Mouse (Mus musculus): ENCODE measurements around the gene Trip11. TPM values are rescaled to one million over a fixed set of nuclear protein-coding genes. Genes with fewer than 3 reads are reported as not detected.

Gene Trip11
- polyA plus RNA-seq, 1 experiment from 2014 or later: 16.0 TPM

DNA sequence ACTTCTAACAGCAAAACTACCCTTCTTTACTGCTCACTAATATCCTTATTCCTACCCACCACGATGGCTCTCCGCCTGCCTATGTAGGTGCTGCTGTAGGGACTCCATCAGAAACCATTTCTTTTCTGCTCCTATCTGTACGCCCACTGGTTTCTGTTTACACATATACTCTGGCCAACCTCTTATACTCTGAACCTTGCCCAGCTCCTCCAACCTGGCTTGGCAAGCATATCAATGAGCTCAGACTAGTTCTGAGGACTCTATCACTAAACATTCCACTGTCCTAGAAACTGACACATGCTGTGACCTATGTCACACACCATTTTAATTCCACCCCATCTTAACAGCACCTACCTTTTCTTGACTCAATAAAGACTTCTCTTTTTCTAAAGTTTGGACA lies 23.7 kb downstream of the Trip11 start:
- 97% methylated on average over 3 of the region's 3 CpGs for WGBS
- no peak overlapping the region for H3K27ac ChIP-seq (replicated peaks)
- H3K4me1 ChIP-seq: no peaks in the 10 kb centered on the region
- no peak overlapping the region for H3K4me3 ChIP-seq
- no peaks in the 10 kb centered on the region for H3K9me3 ChIP-seq (replicated peaks)
- no peaks in the 10 kb centered on the region for H3K27me3 ChIP-seq (ENCODE audit: low read depth, poor library complexity, severe bottlenecking)
- no peak for DNase-seq (ENCODE audit: low spot score)
- H3K36me3 ChIP-seq: peaks cover 78% of the 10 kb centered on the region

DNA sequence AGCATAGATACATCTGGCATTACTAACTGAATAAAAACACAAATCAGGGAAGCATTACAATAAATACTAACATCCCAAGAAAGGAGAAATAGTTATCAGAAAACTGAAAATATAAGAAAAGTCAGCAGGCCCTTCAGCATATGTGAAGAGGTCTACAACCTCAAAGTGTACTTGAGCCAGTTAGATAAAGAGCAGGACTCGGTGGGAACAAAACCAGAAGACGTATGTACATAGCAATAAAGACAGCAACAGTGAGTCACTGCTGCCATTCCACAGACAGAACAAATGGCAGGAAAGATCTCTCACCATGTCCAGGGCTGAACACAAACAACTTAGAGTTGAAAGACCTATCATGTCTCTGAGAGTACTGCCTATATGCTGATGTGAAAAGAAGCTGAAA lies 24.8 kb downstream of the Trip11 start:
- no peak overlapping the region for H3K27ac ChIP-seq (replicated peaks)
- 94% methylated on average over 2 of the region's 2 CpGs for WGBS

DNA sequence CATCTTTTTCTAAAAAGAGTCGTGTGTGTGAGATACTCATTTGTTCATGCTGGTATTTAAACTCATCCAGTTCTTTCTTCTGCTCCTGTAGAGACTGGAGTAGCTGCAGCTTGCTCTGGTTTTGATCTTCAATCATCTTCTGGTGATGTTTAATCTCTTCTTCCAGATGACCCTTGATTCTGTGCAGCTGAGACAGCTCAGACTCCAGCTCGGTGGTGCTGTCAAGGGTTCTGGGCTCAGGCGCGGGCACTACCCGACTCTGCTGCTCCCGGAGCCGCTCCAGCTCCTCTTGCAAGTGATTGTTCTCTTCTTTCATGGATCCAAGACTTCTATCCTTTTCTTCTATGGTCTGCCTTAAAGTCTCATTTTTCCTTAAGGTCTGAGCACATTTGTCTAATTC lies 28.1 kb downstream of the Trip11 start:
- Histone ChIP-seq H3K27me3 (ENCODE audit: low read depth, poor library complexity, severe bottlenecking) (no peaks in the 10 kb centered on the region), H3K27ac (replicated peaks) (no peak overlapping the region), H3K4me3 (no peak overlapping the region), H3K36me3 (peaks cover 75% of the 10 kb centered on the region), H3K9me3 (replicated peaks) (no peaks in the 10 kb centered on the region), H3K4me1 (no peaks in the 10 kb centered on the region)
- 96% methylated on average over 7 of the region's 7 CpGs for WGBS
- no peak for DNase-seq (ENCODE audit: low spot score)

More for the DNA sequence above, 24.8 kb downstream of the Trip11 start:
- Histone ChIP-seq H3K4me1 (no peaks in the 10 kb centered on the region), H3K9me3 (replicated peaks) (no peaks in the 10 kb centered on the region), H3K4me3 (no peak overlapping the region), H3K27me3 (ENCODE audit: low read depth, poor library complexity, severe bottlenecking) (no peaks in the 10 kb centered on the region), H3K36me3 (peaks cover 79% of the 10 kb centered on the region)
- no peak for DNase-seq (ENCODE audit: low spot score)

DNA sequence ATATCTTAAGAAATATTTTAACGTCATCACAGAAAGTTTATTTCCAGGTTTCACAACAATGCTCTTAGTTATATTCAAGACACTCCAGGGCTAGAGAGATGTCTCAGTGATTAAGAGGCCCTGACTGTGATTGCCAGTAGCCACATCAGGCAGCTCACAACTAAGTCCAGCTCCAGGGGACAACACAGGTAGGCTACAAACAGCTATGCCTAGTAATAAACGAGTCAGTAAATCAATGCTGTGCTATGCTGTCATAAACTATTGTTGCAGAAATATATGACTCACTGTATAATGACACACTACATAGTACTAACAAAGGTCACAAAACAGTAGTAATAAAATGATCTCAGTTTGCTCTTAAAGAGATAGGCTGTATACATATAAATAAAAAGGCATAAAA lies 36.7 kb downstream of the Trip11 start:
- Histone ChIP-seq H3K27me3 (ENCODE audit: low read depth, poor library complexity, severe bottlenecking) (no peaks in the 10 kb centered on the region), H3K4me1 (no peaks in the 10 kb centered on the region), H3K9me3 (replicated peaks) (no peaks in the 10 kb centered on the region), H3K36me3 (peaks cover 67% of the 10 kb centered on the region), H3K27ac (replicated peaks) (no peak overlapping the region), H3K4me3 (no peak overlapping the region)
- no peak for DNase-seq (ENCODE audit: low spot score)
- WGBS: 90% methylated on average over 2 of the region's 2 CpGs

DNA sequence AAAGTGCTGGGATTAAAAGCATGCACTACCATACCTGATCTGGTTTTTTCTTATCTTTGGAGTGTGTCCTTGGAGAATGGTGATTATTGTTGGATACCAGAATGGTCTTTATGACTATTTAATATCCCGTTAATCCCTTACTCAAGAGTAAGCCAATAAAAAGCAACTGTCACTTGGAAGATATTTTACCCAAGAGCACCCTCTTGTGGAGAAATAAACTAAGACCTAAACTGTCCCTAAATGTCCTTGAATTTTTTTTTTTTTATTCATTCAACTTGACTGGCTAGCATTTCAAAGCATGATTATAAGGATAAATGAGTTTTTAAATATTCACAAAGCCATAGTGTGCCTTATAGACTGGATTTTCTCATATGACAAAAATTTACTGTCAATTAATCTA lies 38.0 kb downstream of the Trip11 start:
- Histone ChIP-seq H3K4me1 (no peaks in the 10 kb centered on the region), H3K27me3 (ENCODE audit: low read depth, poor library complexity, severe bottlenecking) (no peaks in the 10 kb centered on the region), H3K27ac (replicated peaks) (no peak overlapping the region), H3K36me3 (peaks cover 69% of the 10 kb centered on the region), H3K9me3 (replicated peaks) (no peaks in the 10 kb centered on the region), H3K4me3 (no peak overlapping the region)
- 83% methylated on average over 1 of the region's 1 CpGs for WGBS
- no peak for DNase-seq (ENCODE audit: low spot score)

DNA sequence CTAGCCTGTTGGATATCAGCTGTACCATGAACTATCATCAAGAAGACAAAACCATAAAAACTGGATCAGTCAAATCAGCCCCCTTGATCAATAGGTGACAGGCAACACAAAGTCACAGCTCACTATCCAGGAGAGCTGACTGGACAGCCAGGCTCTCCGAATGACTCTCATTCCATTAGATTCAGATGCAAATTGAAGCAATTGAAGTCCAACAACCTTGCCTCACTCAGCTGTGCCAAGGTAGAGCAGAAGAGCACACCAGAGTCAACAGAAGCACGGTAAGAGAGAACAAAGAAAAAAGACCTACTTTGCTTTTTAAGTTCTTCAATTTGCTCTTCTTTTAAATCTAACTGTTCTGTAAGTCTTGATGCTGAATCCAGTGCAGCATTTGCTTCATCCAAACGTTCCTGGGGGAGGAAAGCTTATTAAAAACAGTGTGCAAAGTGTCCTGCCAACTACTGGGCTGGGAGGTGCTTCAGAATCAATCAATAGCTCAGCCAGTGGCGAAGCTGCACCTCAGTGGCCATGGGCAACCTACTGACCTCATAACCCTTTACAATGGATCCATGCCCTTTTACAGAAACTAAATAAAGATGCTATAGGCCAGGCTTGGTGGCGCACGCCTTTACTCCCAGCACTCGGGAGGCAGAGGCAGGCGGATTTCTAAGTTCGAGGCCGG lies 50.6 kb downstream of the Trip11 start:
- 89% methylated on average over 10 of the region's 10 CpGs for WGBS
- no peak for DNase-seq (ENCODE audit: low spot score)
- peaks cover 49% of the 10 kb centered on the region for H3K36me3 ChIP-seq

DNA sequence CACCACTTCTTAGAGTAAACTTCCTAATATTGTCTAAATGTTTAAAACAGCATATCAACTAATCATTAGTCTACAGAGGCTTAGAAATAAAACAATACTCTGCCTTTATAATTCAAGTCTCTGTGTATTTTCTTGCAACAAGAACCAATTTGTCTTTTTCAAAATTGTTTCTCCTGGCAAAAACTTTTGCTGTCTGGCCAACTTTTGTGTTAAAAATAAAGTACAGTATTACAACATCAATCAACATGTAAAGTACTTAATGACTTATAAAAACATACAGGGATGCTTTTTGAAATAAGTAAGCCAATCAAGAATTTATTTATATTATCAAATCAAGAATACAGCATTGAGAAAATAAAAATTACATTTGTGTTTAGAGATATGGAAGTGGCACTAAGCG lies 52.8 kb downstream of the Trip11 start:
- 91% methylated on average over 1 of the region's 1 CpGs for WGBS
- Histone ChIP-seq H3K9me3 (replicated peaks) (no peaks in the 10 kb centered on the region), H3K4me3 (no peak overlapping the region), H3K27ac (replicated peaks) (no peak overlapping the region), H3K27me3 (ENCODE audit: low read depth, poor library complexity, severe bottlenecking) (no peaks in the 10 kb centered on the region), H3K36me3 (peaks cover 31% of the 10 kb centered on the region), H3K4me1 (no peaks in the 10 kb centered on the region)
- no peak for DNase-seq (ENCODE audit: low spot score)

More for the DNA sequence above, 50.6 kb downstream of the Trip11 start:
- no peaks in the 10 kb centered on the region for H3K4me1 ChIP-seq
- H3K27me3 ChIP-seq (ENCODE audit: low read depth, poor library complexity, severe bottlenecking): no peaks in the 10 kb centered on the region
- no peaks in the 10 kb centered on the region for H3K9me3 ChIP-seq (replicated peaks)
- H3K27ac ChIP-seq (replicated peaks): no peak overlapping the region
- no peak overlapping the region for H3K4me3 ChIP-seq

DNA sequence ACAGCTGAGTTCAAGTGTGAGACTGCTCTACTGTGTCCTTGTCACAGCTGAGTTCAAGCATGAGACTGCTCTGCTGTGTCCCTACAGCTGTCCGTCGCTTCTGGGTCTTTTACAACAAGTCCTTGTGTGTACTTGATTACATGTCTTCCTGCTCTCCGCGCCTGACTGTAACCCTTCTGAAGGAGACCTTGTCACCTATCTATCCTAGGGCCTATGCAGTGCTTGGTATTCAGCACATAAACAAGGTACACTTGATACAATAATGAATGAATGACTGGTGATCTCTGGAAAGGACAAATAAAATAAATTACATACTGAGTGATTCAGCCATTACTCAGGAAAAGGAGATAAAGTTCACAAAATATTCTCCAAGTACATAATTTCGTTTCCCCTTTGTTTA lies 55.1 kb downstream of the Trip11 start:
- DNase-seq (ENCODE audit: low spot score): no peak
- Histone ChIP-seq H3K27me3 (ENCODE audit: low read depth, poor library complexity, severe bottlenecking) (no peaks in the 10 kb centered on the region), H3K36me3 (peaks cover 32% of the 10 kb centered on the region), H3K4me1 (no peaks in the 10 kb centered on the region), H3K4me3 (no peak overlapping the region), H3K27ac (replicated peaks) (no peak overlapping the region), H3K9me3 (replicated peaks) (no peaks in the 10 kb centered on the region)
- 94% methylated on average over 5 of the region's 5 CpGs for WGBS

DNA sequence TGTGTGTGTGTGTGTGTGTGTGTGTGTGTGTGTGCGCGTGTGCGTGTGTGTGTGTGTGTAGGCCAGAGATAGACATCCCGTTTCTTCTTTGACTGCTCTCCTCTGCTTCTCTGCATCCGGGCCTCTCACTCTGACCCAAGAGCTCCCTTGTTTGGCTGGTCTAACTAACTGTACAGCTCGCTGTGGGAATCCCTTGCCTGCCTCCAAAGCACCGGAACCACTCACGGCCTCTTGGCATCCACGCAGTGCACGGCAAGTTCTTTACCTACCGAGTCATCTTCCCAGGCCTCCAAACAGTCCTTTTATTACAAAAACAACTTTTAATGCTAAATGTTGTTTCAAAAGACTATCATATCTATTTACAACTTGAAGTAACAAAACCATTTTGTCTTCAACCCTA lies 58.7 kb downstream of the Trip11 start:
- Histone ChIP-seq H3K27ac (replicated peaks) (no peak overlapping the region), H3K27me3 (ENCODE audit: low read depth, poor library complexity, severe bottlenecking) (no peaks in the 10 kb centered on the region), H3K36me3 (peaks cover 11% of the 10 kb centered on the region), H3K4me1 (no peaks in the 10 kb centered on the region), H3K4me3 (no peak overlapping the region), H3K9me3 (replicated peaks) (no peaks in the 10 kb centered on the region)
- WGBS: 89% methylated on average over 11 of the region's 11 CpGs
- no peak for DNase-seq (ENCODE audit: low spot score)

DNA sequence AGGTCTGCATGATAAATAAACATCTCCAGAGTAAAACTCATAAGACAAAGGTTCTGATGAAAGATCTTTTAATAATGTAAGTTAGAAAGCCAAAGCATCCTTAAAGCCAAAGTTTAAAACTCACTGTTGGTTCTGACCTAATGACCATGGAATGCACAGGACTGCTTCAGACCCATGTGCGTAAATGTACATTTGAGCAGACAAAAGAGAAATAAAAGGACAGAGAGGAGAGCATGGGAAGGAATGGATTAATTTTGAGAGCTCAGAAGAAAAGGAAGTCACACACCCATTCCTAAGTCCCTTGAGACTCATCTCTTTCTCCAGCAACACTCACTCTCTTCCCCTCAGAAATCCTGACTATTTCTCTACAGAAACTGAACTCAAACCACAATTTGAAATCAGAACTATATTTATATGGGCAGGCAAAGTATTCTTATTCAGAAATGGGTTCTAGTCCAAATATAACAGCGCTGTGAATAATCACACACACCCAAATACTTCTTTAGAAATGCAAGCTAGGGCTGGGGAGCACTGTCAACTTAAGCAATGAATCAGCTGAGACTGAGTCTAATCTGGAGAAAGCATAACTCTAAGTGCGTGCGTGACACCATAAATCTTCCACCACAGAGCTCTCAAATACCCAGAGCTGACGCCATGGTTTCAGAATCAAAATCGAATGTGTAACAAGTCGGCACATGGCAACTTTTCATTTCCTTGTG lies 61.1 kb downstream of the Trip11 start:
- H3K27ac ChIP-seq (replicated peaks): no peak overlapping the region
- WGBS: 95% methylated on average over 7 of the region's 7 CpGs
- no peaks in the 10 kb centered on the region for H3K27me3 ChIP-seq (ENCODE audit: low read depth, poor library complexity, severe bottlenecking)
- no peaks in the 10 kb centered on the region for H3K4me1 ChIP-seq
- H3K36me3 ChIP-seq: peaks cover 11% of the 10 kb centered on the region
- no peak for DNase-seq (ENCODE audit: low spot score)
- no peaks in the 10 kb centered on the region for H3K9me3 ChIP-seq (replicated peaks)
- H3K4me3 ChIP-seq: no peak overlapping the region

DNA sequence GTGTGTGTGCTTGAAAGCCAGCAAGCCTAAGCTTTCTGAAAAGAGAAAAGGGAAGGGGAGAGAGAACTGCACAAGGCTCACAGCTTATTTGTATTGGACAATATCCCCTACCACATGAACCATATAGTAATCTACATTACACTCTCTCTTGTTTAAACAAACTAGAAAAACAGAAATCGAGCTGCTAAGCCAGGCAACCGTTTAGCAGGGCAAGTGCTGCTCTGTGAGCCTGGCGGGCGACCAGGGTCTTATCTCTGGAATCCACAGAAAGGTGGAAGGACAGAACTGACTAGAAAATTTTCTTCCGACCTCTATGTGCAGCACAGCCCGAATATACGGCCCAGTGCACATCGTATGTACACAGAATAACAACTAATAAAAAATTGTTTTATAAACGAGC lies 61.8 kb downstream of the Trip11 start:
- 91% methylated on average over 9 of the region's 9 CpGs for WGBS
- peaks cover 13% of the 10 kb centered on the region for H3K36me3 ChIP-seq
- no peak overlapping the region for H3K27ac ChIP-seq (replicated peaks)
- no peaks in the 10 kb centered on the region for H3K9me3 ChIP-seq (replicated peaks)
- H3K4me3 ChIP-seq: no peak overlapping the region
- H3K4me1 ChIP-seq: no peaks in the 10 kb centered on the region
- H3K27me3 ChIP-seq (ENCODE audit: low read depth, poor library complexity, severe bottlenecking): no peaks in the 10 kb centered on the region
- no peak for DNase-seq (ENCODE audit: low spot score)

DNA sequence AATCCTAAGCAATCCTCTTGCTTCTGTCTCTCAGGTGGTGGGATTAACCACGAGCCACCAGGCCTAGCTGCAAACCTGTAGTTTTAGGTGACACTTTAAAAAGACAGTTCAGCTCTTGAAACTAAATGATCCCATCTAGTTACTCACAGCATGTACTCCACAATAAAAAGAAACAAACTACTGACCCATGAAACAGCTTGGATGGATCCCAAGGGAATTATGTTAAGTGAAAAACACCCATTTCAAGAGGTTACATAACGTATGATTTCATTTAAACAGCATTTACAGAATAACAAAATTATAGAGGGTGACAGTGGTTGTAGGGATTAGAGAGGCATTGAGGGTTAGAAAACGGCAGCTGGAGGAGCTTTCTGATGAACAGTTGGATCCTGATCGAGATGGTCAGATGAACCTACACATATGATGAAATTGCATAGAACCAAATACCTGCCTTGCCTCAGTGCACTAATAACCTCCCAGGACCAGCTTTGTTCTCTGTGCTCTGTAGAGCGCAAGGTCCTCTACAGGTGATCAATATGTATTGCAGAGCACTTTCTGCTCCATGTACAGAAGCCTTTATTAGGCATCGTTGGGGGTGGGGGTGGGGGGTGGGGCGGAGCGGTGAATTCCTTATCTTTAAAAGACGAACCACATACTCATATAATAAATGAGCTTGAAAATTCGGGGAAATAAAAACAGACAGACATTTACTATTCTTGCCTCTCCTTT lies 76.4 kb downstream of the Trip11 start:
- DNase-seq (ENCODE audit: low spot score): no peak
- 92% methylated on average over 10 of the region's 10 CpGs for WGBS
- no peak overlapping the region for H3K4me3 ChIP-seq

DNA sequence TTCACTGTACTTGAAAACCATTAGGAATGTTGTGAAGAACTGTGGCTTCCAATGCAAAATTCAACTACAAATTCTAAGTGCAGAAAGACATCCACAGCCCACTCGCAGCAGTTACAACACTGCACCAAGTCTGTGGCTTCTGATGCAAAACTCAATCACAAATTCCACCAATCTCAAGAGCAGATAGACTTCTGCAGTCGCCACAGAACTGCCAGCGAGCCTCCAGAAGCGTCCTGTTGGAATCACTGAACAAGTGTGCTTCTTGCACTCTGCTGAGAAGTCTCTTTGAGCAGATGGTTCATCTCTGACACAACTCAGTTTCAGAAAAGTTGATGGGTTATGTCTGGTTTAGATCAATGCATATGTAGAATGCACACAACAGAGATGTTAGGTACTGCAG lies 78.4 kb downstream of the Trip11 start:
- Histone ChIP-seq H3K36me3 (peaks cover 46% of the 10 kb centered on the region), H3K9me3 (replicated peaks) (no peaks in the 10 kb centered on the region), H3K4me1 (peaks cover 7% of the 10 kb centered on the region), H3K27ac (replicated peaks) (no peak overlapping the region), H3K27me3 (ENCODE audit: low read depth, poor library complexity, severe bottlenecking) (no peaks in the 10 kb centered on the region), H3K4me3 (no peak overlapping the region)
- no peak for DNase-seq (ENCODE audit: low spot score)
- WGBS: 92% methylated on average over 4 of the region's 4 CpGs

More for the DNA sequence above, 76.4 kb downstream of the Trip11 start:
- Histone ChIP-seq H3K4me1 (peaks cover under 1% of the 10 kb centered on the region), H3K9me3 (replicated peaks) (no peaks in the 10 kb centered on the region), H3K27ac (replicated peaks) (no peak overlapping the region), H3K27me3 (ENCODE audit: low read depth, poor library complexity, severe bottlenecking) (no peaks in the 10 kb centered on the region), H3K36me3 (peaks cover 46% of the 10 kb centered on the region)
